In genomic region chr7:24944257-24944950, GRCm38 (mm10) we compare ENCODE assay signal across 9 mouse cellular contexts. TPM values are rescaled to one million over a fixed set of nuclear protein-coding genes. Genes with fewer than 3 reads are reported as not detected.
DNase-seq lines count a peak whose midpoint lies in the region; ATAC-seq and TF ChIP-seq lines count a peak whose summit lies in the region.
"Had no signal": no experiment of that assay in that cellular context is flagged by ENCODE, and none has a peak within 500 bp of the region (broad histone marks: within the 10 kb centered on the region; RNA-seq: fewer than 3 reads in every experiment).

Gene Gm4881, minus strand, starts transcription at chr7:24944494.

- no peak for DNase-seq in heart, postnatal 4 days
- no peak for DNase-seq in hindbrain, embryonic 10.5 days (ENCODE audit: low spot score)
- DNase-seq in midbrain, embryonic 10.5 days (ENCODE audit: low spot score) = no peak
- DNase-seq in B cell, adult 2 months = no peak
- no peak for DNase-seq in spleen, adult 18-20 months

- H3K4me3 ChIP-seq in heart, embryonic 14.5 days (ENCODE audit: control insufficient read depth in 1 of 2, insufficient read depth in 1 of 2, low read depth in 1 of 2, low read length in 2 of 2) = peak within 1 kb of the TSS; percentile 11 to 23
- H3K4me3 ChIP-seq in E14TG2a.4 (replicated peaks; ENCODE audit: low read length) = peak within 1 kb of the TSS; percentile 73
- H3K4me3 ChIP-seq in hindbrain, embryonic 10.5 days = peak within 1 kb of the TSS; percentile 49
- H3K4me3 ChIP-seq in midbrain, embryonic 10.5 days = peak within 1 kb of the TSS; percentile 57

- H3K4me2 ChIP-seq in heart, embryonic 14.5 days (ENCODE audit: low read length) = peak within 1 kb of the TSS; percentile 63

- peaks cover 96% of the 10 kb centered on the region for H3K27me3 ChIP-seq in heart, embryonic 14.5 days (ENCODE audit: control insufficient read depth, insufficient read depth, low read length)
- H3K27me3 ChIP-seq in E14TG2a.4 (ENCODE audit: insufficient read depth, low read length) = peaks cover 99% of the 10 kb centered on the region
- peaks cover 100% of the 10 kb centered on the region for H3K27me3 ChIP-seq in hindbrain, embryonic 10.5 days (ENCODE audit: insufficient read depth, poor library complexity, severe bottlenecking)
- H3K27me3 ChIP-seq in midbrain, embryonic 10.5 days (ENCODE audit: low read depth, poor library complexity, severe bottlenecking) = peaks cover 100% of the 10 kb centered on the region

- 1% methylated on average over 57 of the region's 72 CpGs for WGBS in heart, embryonic 14.5 days
- under 1% methylated on average over 72 of the region's 72 CpGs for WGBS in hindbrain, embryonic 10.5 days
- whole genome bisulfite sequencing in midbrain, embryonic 10.5 days = 1% methylated on average over 64 of the region's 72 CpGs

- TF ChIP-seq CTCF in E14TG2a.4 (conservative IDR thresholded peaks at IDR 0.05; ENCODE audit: low read length) = no peak

- ATAC-seq in heart, embryonic 14.5 days (ENCODE audit: insufficient number of reproducible peaks, insufficient read depth, low FRiP score, low read depth) = no peak
- no peak for ATAC-seq in erythroblast, adult 5-6 weeks (replicated peaks; ENCODE audit: low FRiP score, poor library complexity, severe bottlenecking)

- no peak within 1 kb of the TSS for H3K27ac ChIP-seq in heart, embryonic 14.5 days (replicated peaks in 1 of 2; ENCODE audit: control insufficient read depth in 1 of 2, insufficient read depth in 1 of 2, low read depth in 2 of 2, low read length in 2 of 2)
- H3K27ac ChIP-seq in hindbrain, embryonic 10.5 days = peak within 1 kb of the TSS; percentile 50; the same call in 1 of the 2 replicates
- H3K27ac ChIP-seq in midbrain, embryonic 10.5 days (replicated peaks) = peak within 1 kb of the TSS; percentile 63

- H3K9ac ChIP-seq in heart, embryonic 14.5 days (ENCODE audit: low read length) = no peak within 1 kb of the TSS

- peaks cover 2 to 4% of the 10 kb centered on the region in 2 experiments; a peak in 2 of 4 replicates for H3K4me1 ChIP-seq in heart, embryonic 14.5 days (ENCODE audit: control insufficient read depth in 2 of 2, insufficient read depth in 2 of 2, low read length in 2 of 2)
- peaks cover 66% of the 10 kb centered on the region for H3K4me1 ChIP-seq in E14TG2a.4 (replicated peaks; ENCODE audit: low read depth, low read length)
- peaks cover 41% of the 10 kb centered on the region for H3K4me1 ChIP-seq in hindbrain, embryonic 10.5 days (replicated peaks)
- H3K4me1 ChIP-seq in midbrain, embryonic 10.5 days = peaks cover 47% of the 10 kb centered on the region

- H3K36me3 ChIP-seq in heart, embryonic 14.5 days (ENCODE audit: control insufficient read depth, insufficient read depth, low read length) = no peaks in the 10 kb centered on the region
- no peaks in the 10 kb centered on the region for H3K36me3 ChIP-seq in E14TG2a.4 (ENCODE audit: insufficient read depth, low read length)
- no peaks in the 10 kb centered on the region for H3K36me3 ChIP-seq in hindbrain, embryonic 10.5 days
- H3K36me3 ChIP-seq in midbrain, embryonic 10.5 days = no peaks in the 10 kb centered on the region

- no peaks in the 10 kb centered on the region for H3K9me3 ChIP-seq in heart, embryonic 14.5 days (ENCODE audit: control insufficient read depth, low read length)
- no peaks in the 10 kb centered on the region for H3K9me3 ChIP-seq in E14TG2a.4 (ENCODE audit: low read length)
- no peaks in the 10 kb centered on the region for H3K9me3 ChIP-seq in hindbrain, embryonic 10.5 days
- H3K9me3 ChIP-seq in midbrain, embryonic 10.5 days (replicated peaks) = no peaks in the 10 kb centered on the region

RNA-seq across cellular contexts. Expression of gene Gm4881, which starts in this region (rescaled TPM):
- polyA plus RNA-seq in heart, embryonic 14.5 days (2014; fragmentation: Nextera tagmentation; extraction: Ambion mirVana) = not detected in 2 replicates
- total RNA-seq in heart, postnatal 4 days (2021) = not detected
- polyA plus RNA-seq in hindbrain, embryonic 10.5 days (2016; fragmentation: Nextera tagmentation; extraction: Ambion mirVana) = 0.42 and 2.7 TPM in 2 replicates
- polyA plus RNA-seq in midbrain, embryonic 10.5 days (2016; fragmentation: Nextera tagmentation; extraction: Ambion mirVana) = 0.63 and 0.81 TPM in 2 replicates
- not detected in 2 replicates for total RNA-seq in erythroblast, adult 5-6 weeks (2015; ENCODE audit: low replicate concordance)
- not detected in 2 replicates for total RNA-seq in erythroblast, adult 5-6 weeks (2017; ENCODE audit: low replicate concordance)
- total RNA-seq: layer of hippocampus, postnatal 10 days had no signal

Comparison
In these comparisons a context has a peak if more than half of its experiments do, and no peak if none do; other contexts are left out.
1. H3K27ac ChIP-seq: peak in hindbrain, embryonic 10.5 days (single experiment) and midbrain, embryonic 10.5 days (single experiment); none in heart, embryonic 14.5 days (0 of 2).
2. H3K4me3 ChIP-seq: peak in every context shown above with its lines; median percentile 73 in E14TG2a.4; 57 in midbrain, embryonic 10.5 days; 49 in hindbrain, embryonic 10.5 days; 17 in heart, embryonic 14.5 days.